Mouse (Mus musculus): Measurements from ENCODE around the gene Chaf1b. TPM values are rescaled to one million over a fixed set of nuclear protein-coding genes. Genes with fewer than 3 reads are reported as not detected.

Chaf1b gene
- polyA plus RNA-seq (2017; shearing (Covaris generic)), result 29.5 TPM

GRCm38 (mm10) chr16:93883423-93884085 lies at the start of gene Chaf1b:
TSS of gene Chaf1b (plus strand) at chr16:93883901.

Other genes starting within 250 kb of the Chaf1b start
- not detected for gene Cbr3, start 200.7 kb upstream of the Chaf1b start, polyA plus RNA-seq (2017; shearing (Covaris generic))
- gene Dop1b, start 172.0 kb upstream of the Chaf1b start, polyA plus RNA-seq (2017; shearing (Covaris generic)), result 40.8 TPM
- gene Morc3, start 51.8 kb upstream of the Chaf1b start, polyA plus RNA-seq (2017; shearing (Covaris generic)), result 109 TPM
- gene Cldn14, start 124.9 kb downstream of the Chaf1b start, polyA plus RNA-seq (2017; shearing (Covaris generic)), result not detected
- not detected for gene Sim2, start 201.0 kb downstream of the Chaf1b start, polyA plus RNA-seq (2017; shearing (Covaris generic))